Mouse (Mus musculus) kidney, embryonic 16.5 days (tissue): ENCODE measurements at regions not wholly inside any gene's neighbourhood (a gene's known extent, or its start where the extent isn't known, plus 50 kb on each side); places are given as distances from the start of the nearest gene placed in this dataset.
"Not testable (repeated sequence)": the region's sequence is repeated elsewhere in the genome, so short reads cannot be mapped to it uniquely, and the experiment has no call there.

Source experiments
- ATAC-seq: fragments of 200-750 bp; cut with Nextera tagmentation; 2 replicates; pipeline ENCODE4 v1.8.0; 2017; ENCODE audit warnings: moderate TSS enrichment; ENCODE audit not compliant: low FRiP score, low TSS enrichment
- H3K27ac ChIP-seq: fragments of 300-500 bp; sonication (generic); 2 replicates; pipeline ENCODE4 v1.5.1; 2014; ENCODE audit warnings: low read length
- H3K27me3 ChIP-seq: fragments of 300-500 bp; sonication (generic); 2 replicates; pipeline ENCODE4 v1.6.1; 2014; ENCODE audit warnings: low read length, control low read depth, mixed read lengths; ENCODE audit not compliant: insufficient read depth
- H3K36me3 ChIP-seq: fragments of 300-500 bp; sonication (generic); 2 replicates; pipeline ENCODE4 v1.6.1; 2014; ENCODE audit warnings: low read length, control low read depth, mixed read lengths; ENCODE audit not compliant: insufficient read depth
- H3K4me1 ChIP-seq: fragments of 300-500 bp; sonication (generic); 2 replicates; pipeline ENCODE4 v1.6.1; 2014; ENCODE audit warnings: low read length, control low read depth, mixed read lengths; ENCODE audit not compliant: insufficient read depth
- H3K4me2 ChIP-seq: fragments of 300-500 bp; sonication (generic); replicated peaks from 2 replicates; pipeline ENCODE4 v1.6.1; 2014; ENCODE audit warnings: low read depth, low read length
- H3K4me3 ChIP-seq: fragments of 300-500 bp; sonication (generic); 2 replicates; pipeline ENCODE4 v1.5.1; 2014; ENCODE audit warnings: mild to moderate bottlenecking, low read length
- H3K9ac ChIP-seq: fragments of 300-500 bp; sonication (generic); replicated peaks from 2 replicates; pipeline ENCODE4 v1.6.1; 2014; ENCODE audit warnings: low read length
- H3K9me3 ChIP-seq: fragments of 300-500 bp; sonication (generic); 2 replicates; pipeline ENCODE4 v1.6.1; 2016; ENCODE audit warnings: low read length, control low read depth
- WGBS: fragments of 180-500 bp; shearing (Covaris S2); extraction: QIAGEN DNeasy Blood & Tissue Kit; methylation state at CpG from one replicate; pipeline ENCODE4 v1.1.7; 2014; 5-methylcytosine and 5-hydroxymethylcytosine counted together

- Histone ChIP-seq H3K36me3 (no peaks in the 10 kb centered on the region), H3K27me3 (no peaks in the 10 kb centered on the region), H3K27ac (no peak overlapping the region), H3K4me1 (no peaks in the 10 kb centered on the region), H3K9ac (no peak overlapping the region), H3K4me2 (no peak overlapping the region), H3K4me3 (no peak overlapping the region), H3K9me3 (no peaks in the 10 kb centered on the region)
- ATAC-seq, result no peak
Observed at GRCm38 (mm10) chr2:67107274-67107673, 306.3 kb upstream of the Gm21830 start.

DNA sequence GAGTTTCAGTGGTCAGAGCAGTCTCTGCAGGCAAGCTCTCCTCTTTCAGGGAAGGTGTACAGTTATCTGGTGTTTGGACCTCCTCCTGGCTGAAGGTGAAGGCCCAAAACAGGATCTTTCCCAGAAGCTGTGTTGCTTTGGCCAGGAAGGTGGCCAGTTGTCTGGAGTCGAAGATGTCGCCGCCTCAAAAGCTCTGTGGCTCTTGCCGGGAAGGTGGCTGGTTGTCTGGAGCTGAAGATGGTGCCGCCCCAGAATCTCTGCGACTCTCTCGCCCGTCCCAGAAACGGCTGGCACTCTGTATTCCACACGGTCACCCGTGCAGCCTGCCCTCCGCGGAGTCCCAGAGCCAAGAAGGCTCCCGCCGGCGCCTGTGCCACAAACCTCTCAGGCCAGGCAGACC lies 304.7 kb upstream of the Scn7a start:
- H3K9me3 ChIP-seq, H3K4me2 ChIP-seq, ATAC-seq, H3K27ac ChIP-seq, H3K9ac ChIP-seq, H3K4me3 ChIP-seq, H3K4me1 ChIP-seq, H3K36me3 ChIP-seq, H3K27me3 ChIP-seq: not testable (repeated sequence)
- WGBS, result no CpG with 5 or more reads among the region's 16 CpGs

- H3K4me1 ChIP-seq, result no peaks in the 10 kb centered on the region
- no peak overlapping the region for H3K4me2 ChIP-seq
- no peak overlapping the region for H3K4me3 ChIP-seq
- H3K9ac ChIP-seq, result no peak overlapping the region
- no peaks in the 10 kb centered on the region for H3K27me3 ChIP-seq
- H3K27ac ChIP-seq, result no peak overlapping the region
- 51% methylated on average over 1 of the region's 1 CpGs for WGBS
- ATAC-seq, result peak; percentile 86
- no peaks in the 10 kb centered on the region for H3K36me3 ChIP-seq
- no peaks in the 10 kb centered on the region for H3K9me3 ChIP-seq
Observed at GRCm38 (mm10) chr2:67068944-67069343, 284.2 kb upstream of the Scn7a start.
